ENCODE assay signal across 11 mouse cellular contexts in the genomic region with DNA sequence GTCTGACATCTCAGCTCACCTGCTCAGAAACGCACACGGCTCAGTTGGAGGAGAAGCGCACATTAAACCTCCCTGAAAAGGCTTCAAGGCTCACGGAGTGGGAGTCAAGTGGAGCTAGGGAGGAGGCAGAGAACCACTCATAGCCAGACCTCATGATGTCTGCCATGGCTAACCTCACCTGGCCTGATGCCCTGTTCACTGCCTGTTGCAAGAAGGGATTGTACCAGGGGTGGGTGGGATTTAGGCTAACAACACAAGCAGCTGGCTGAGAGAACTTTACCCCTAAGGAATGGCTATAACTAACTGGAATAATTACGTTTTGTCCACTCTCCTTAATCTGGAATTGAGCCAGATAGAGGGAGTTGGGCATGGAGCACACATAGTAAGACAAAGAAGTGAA. TPM values are rescaled to one million over a fixed set of nuclear protein-coding genes. Genes with fewer than 3 reads are reported as not detected.
A peak's percentile ranks its signal among the peaks of the same experiment; 100 is the strongest.
DNase-seq lines count a peak whose midpoint lies in the region; ATAC-seq and TF ChIP-seq lines count a peak whose summit lies in the region.
"Had no signal": no experiment of that assay in that cellular context is flagged by ENCODE, and none has a peak within 500 bp of the region (broad histone marks: within the 10 kb centered on the region; RNA-seq: fewer than 3 reads in every experiment).

No protein-coding gene starts in this region.

- no peak overlapping the region for H3K27ac ChIP-seq in kidney, embryonic 14.5 days (ENCODE audit: low read depth, low read length)
- peak overlapping the region; percentile 91 for H3K27ac ChIP-seq in heart, embryonic 15.5 days
- H3K27ac ChIP-seq in lung, postnatal 0 days (ENCODE audit: low read length) = no peak overlapping the region
- H3K27ac ChIP-seq: forebrain, embryonic 12.5 days; limb, embryonic 13.5 days; neural tube, embryonic 12.5 days had no signal

- no peak overlapping the region for H3K4me3 ChIP-seq in kidney, embryonic 14.5 days (ENCODE audit: low read length)
- peak overlapping the region; percentile 47 for H3K4me3 ChIP-seq in heart, embryonic 15.5 days
- no peak overlapping the region for H3K4me3 ChIP-seq in lung, postnatal 0 days (ENCODE audit: low read depth, low read length)
- H3K4me3 ChIP-seq: forebrain, embryonic 12.5 days; limb, embryonic 13.5 days; neural tube, embryonic 12.5 days had no signal

- H3K4me2 ChIP-seq in kidney, embryonic 14.5 days (replicated peaks; ENCODE audit: low read depth, low read length) = no peak overlapping the region
- peak overlapping the region; percentile 59 for H3K4me2 ChIP-seq in heart, embryonic 15.5 days
- peak overlapping the region; percentile 32; the same call in 1 of the 2 replicates for H3K4me2 ChIP-seq in lung, postnatal 0 days (replicated peaks; ENCODE audit: low read depth, low read length)
- H3K4me2 ChIP-seq: forebrain, embryonic 12.5 days; limb, embryonic 13.5 days; neural tube, embryonic 12.5 days had no signal

- no peak overlapping the region for H3K9ac ChIP-seq in kidney, embryonic 14.5 days (ENCODE audit: low read depth, low read length)
- H3K9ac ChIP-seq in heart, embryonic 15.5 days = peak overlapping the region; percentile 35
- no peak overlapping the region for H3K9ac ChIP-seq in lung, postnatal 0 days (replicated peaks; ENCODE audit: low read depth)
- H3K9ac ChIP-seq: forebrain, embryonic 12.5 days; limb, embryonic 13.5 days; neural tube, embryonic 12.5 days had no signal

- no peak for TF ChIP-seq EP300 in lung, postnatal 0 days (IDR thresholded peaks at IDR 0.05)

- peak; percentile 89 for DNase-seq in kidney, adult 11 months
- peak; percentile 69 for DNase-seq in cerebellum, adult 9-11 months
- peak; percentile 38 for DNase-seq in lung, postnatal 0 days (ENCODE audit: low spot score)
- no peak for DNase-seq in layer of hippocampus, adult 9-11 months
- no peak for DNase-seq in left cerebral cortex, adult 11 months (ENCODE audit: low spot score)
- no peak for DNase-seq in spleen, adult 18-20 months

- TF ChIP-seq CTCF in lung, postnatal 0 days (IDR thresholded peaks at IDR 0.05) = no peak

- 75% methylated on average over 5 of the region's 5 CpGs for WGBS in kidney, embryonic 14.5 days
- 40% methylated on average over 5 of the region's 5 CpGs for WGBS in heart, embryonic 15.5 days
- 49% methylated on average over 5 of the region's 5 CpGs for WGBS in lung, postnatal 0 days

- ATAC-seq in kidney, embryonic 14.5 days (ENCODE audit: low FRiP score, low TSS enrichment) = no peak
- ATAC-seq in heart, embryonic 15.5 days (replicated peaks; ENCODE audit: insufficient number of reproducible peaks, insufficient read depth, low FRiP score, low read depth) = no peak; the same call in 1 of the 2 replicates
- ATAC-seq in lung, postnatal 0 days = peak; percentile 50

- no peaks in the 10 kb centered on the region for H3K27me3 ChIP-seq in kidney, embryonic 14.5 days (ENCODE audit: control insufficient read depth, insufficient read depth, low read length)
- H3K27me3 ChIP-seq in heart, embryonic 15.5 days = no peaks in the 10 kb centered on the region
- no peaks in the 10 kb centered on the region for H3K27me3 ChIP-seq in lung, postnatal 0 days (replicated peaks; ENCODE audit: insufficient read depth, low read length)
- H3K27me3 ChIP-seq: forebrain, embryonic 12.5 days; limb, embryonic 13.5 days; neural tube, embryonic 12.5 days had no signal

- no peaks in the 10 kb centered on the region for H3K9me3 ChIP-seq in kidney, embryonic 14.5 days (ENCODE audit: control insufficient read depth, low read length)
- no peaks in the 10 kb centered on the region for H3K9me3 ChIP-seq in heart, embryonic 15.5 days (replicated peaks)
- no peaks in the 10 kb centered on the region for H3K9me3 ChIP-seq in lung, postnatal 0 days (ENCODE audit: low read length)
- H3K9me3 ChIP-seq: limb, embryonic 13.5 days; neural tube, embryonic 12.5 days had no signal

- H3K4me1 ChIP-seq in kidney, embryonic 14.5 days (ENCODE audit: control insufficient read depth, insufficient read depth, low read length) = no peaks in the 10 kb centered on the region
- H3K4me1 ChIP-seq in heart, embryonic 15.5 days (replicated peaks) = peaks cover 12% of the 10 kb centered on the region; the same call in 1 of the 2 replicates
- H3K4me1 ChIP-seq in lung, postnatal 0 days (ENCODE audit: insufficient read depth, low read depth, low read length) = peaks cover 4% of the 10 kb centered on the region; the same call in 1 of the 2 replicates
- H3K4me1 ChIP-seq: neural tube, embryonic 12.5 days had no signal

- H3K36me3 ChIP-seq in kidney, embryonic 14.5 days (ENCODE audit: control insufficient read depth, insufficient read depth, low read length) = no peaks in the 10 kb centered on the region
- H3K36me3 ChIP-seq in heart, embryonic 15.5 days = no peaks in the 10 kb centered on the region
- H3K36me3 ChIP-seq in lung, postnatal 0 days (ENCODE audit: insufficient read depth, low read length) = no peaks in the 10 kb centered on the region
- H3K36me3 ChIP-seq: forebrain, embryonic 12.5 days; limb, embryonic 13.5 days; neural tube, embryonic 12.5 days had no signal

RNA-seq across cellular contexts. Expression of a gene that starts 0.6 kb away (rescaled TPM):
- 0.14 and 0.20 TPM in 2 replicates for polyA plus RNA-seq in kidney, embryonic 14.5 days (2014; fragmentation: Nextera tagmentation; extraction: Ambion mirVana)
- 20.9 and 22.5 TPM in 2 replicates for polyA plus RNA-seq in heart, embryonic 15.5 days (2015; fragmentation: Nextera tagmentation; extraction: Ambion mirVana)
- polyA plus RNA-seq in lung, postnatal 0 days (2015; fragmentation: Nextera tagmentation; extraction: Ambion mirVana) = 5.0 and 5.5 TPM in 2 replicates

RNA-seq across cellular contexts. Expression of a gene that starts 52.6 kb away (rescaled TPM):
- polyA plus RNA-seq in kidney, embryonic 14.5 days (2014; fragmentation: Nextera tagmentation; extraction: Ambion mirVana) = 2.7 and 2.8 TPM in 2 replicates
- 2.9 and 3.0 TPM in 2 replicates for polyA plus RNA-seq in heart, embryonic 15.5 days (2015; fragmentation: Nextera tagmentation; extraction: Ambion mirVana)
- polyA plus RNA-seq in lung, postnatal 0 days (2015; fragmentation: Nextera tagmentation; extraction: Ambion mirVana) = 17.1 and 21.6 TPM in 2 replicates

Comparison
In these comparisons a context has a peak if more than half of its experiments do, and no peak if none do; other contexts are left out.
1. DNase-seq: peak in kidney, adult 11 months (single experiment), cerebellum, adult 9-11 months (single experiment) and lung, postnatal 0 days (single experiment); none in layer of hippocampus, adult 9-11 months (single experiment), left cerebral cortex, adult 11 months (single experiment) and spleen, adult 18-20 months (0 of 2).